Mouse (Mus musculus): ENCODE results near the gene Pfn2. TPM values are rescaled to one million over a fixed set of nuclear protein-coding genes. Genes with fewer than 3 reads are reported as not detected.
"Not testable (repeated sequence)": the region's sequence is repeated elsewhere in the genome, so short reads cannot be mapped to it uniquely, and the experiment has no call there.

Gene Pfn2
- polyA plus RNA-seq, 1 experiment from 2014 or later: 42.5 TPM

DNA sequence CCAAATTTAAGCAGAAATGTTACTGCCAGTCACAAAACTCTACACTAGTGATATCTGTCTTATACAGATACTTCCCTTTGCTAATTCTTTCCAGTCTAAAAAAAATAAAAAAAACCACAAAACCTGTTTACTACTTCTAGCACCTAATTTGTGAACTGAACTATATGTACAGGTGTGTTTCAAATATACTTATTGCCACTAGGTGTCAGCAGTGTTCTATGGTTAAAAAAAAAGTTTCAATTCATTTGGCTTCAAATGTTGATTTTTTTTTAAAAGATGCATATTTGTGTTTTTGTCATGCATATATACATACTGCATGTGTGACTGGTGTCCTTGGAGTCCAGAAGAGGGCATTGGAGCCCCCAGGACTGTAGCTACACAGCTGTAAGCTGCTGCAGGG lies 4.1 kb downstream of the Pfn2 start:
- Histone ChIP-seq H3K36me3 (ENCODE audit: control insufficient read depth, insufficient read depth, low read length) (no peaks in the 10 kb centered on the region), H3K4me2 (replicated peaks; ENCODE audit: low read depth) (no peak overlapping the region), H3K9ac (ENCODE audit: low read length) (no peak overlapping the region), H3K27ac (replicated peaks) (no peak overlapping the region), H3K9me3 (ENCODE audit: control insufficient read depth, low read length) (no peaks in the 10 kb centered on the region), H3K4me3 (ENCODE audit: low read depth, low read length) (no peak overlapping the region), H3K4me1 (replicated peaks; ENCODE audit: control insufficient read depth, insufficient read depth) (no peaks in the 10 kb centered on the region), H3K27me3 (ENCODE audit: control insufficient read depth, insufficient read depth, low read length) (no peaks in the 10 kb centered on the region)
- TF ChIP-seq CTCF (IDR thresholded peaks at IDR 0.05; ENCODE audit: low read depth) (peak; percentile 75), EP300 (optimal IDR thresholded peaks at IDR 0.05) (no peak)
- DNase-seq (ENCODE audit: low spot score) (no peak), ATAC-seq (ENCODE audit: low FRiP score, low TSS enrichment) (no peak)

DNA sequence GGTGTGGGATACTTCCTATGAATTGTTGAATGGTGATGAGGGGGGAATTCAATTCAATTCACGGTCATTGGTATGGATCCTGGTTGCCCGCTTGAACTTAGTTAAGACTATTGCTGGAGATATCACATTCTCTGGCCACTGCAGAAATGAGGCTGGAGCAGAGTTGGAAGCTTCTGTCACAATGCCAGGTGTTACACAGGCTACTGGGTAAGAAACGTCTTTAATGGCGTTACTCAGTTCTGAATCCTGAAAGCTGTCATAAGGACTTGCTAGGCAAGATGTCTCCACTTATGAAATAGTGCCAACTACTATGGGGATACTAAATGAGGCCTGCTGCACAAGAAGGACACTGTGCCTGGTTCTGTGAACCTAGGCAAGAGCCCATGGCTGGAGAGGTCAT lies 11.0 kb downstream of the Pfn2 start:
- ATAC-seq (ENCODE audit: low FRiP score, low TSS enrichment): no peak
- H3K4me2 ChIP-seq (replicated peaks; ENCODE audit: low read depth): no peak overlapping the region
- no peak overlapping the region for H3K4me3 ChIP-seq (ENCODE audit: low read depth, low read length)
- 81% methylated on average over 4 of the region's 4 CpGs for WGBS
- DNase-seq (ENCODE audit: low spot score): no peak
- TF ChIP-seq EP300 (optimal IDR thresholded peaks at IDR 0.05): no peak
- no peak for TF ChIP-seq CTCF (IDR thresholded peaks at IDR 0.05; ENCODE audit: low read depth)
- no peak overlapping the region for H3K27ac ChIP-seq (replicated peaks)
- H3K4me1 ChIP-seq (replicated peaks; ENCODE audit: control insufficient read depth, insufficient read depth): no peaks in the 10 kb centered on the region
- peaks cover 7% of the 10 kb centered on the region for H3K36me3 ChIP-seq (ENCODE audit: control insufficient read depth, insufficient read depth, low read length)
- no peaks in the 10 kb centered on the region for H3K27me3 ChIP-seq (ENCODE audit: control insufficient read depth, insufficient read depth, low read length)
- no peaks in the 10 kb centered on the region for H3K9me3 ChIP-seq (ENCODE audit: control insufficient read depth, low read length)
- no peak overlapping the region for H3K9ac ChIP-seq (ENCODE audit: low read length)

DNA sequence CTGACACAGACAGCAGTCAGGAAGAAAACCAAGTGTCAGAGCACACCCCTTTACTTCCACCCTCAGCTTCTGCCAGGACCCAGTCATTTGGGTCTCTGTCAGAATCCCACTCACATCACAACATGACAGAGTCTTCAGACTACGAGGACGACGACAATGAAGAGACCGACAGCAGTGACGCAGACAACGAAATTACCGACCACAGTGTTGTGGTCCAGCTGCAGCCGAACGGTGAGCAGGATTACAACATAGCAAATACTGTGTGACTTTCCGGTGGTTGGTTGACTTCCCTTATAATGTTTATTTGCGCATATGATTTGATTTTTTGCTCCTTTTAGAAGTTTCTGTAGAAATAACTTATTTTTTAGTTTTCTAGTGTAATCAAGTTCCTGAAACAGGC lies 14.3 kb downstream of the Pfn2 start:
- WGBS: 92% methylated on average over 11 of the region's 11 CpGs
- Histone ChIP-seq H3K4me3 (ENCODE audit: low read depth, low read length) (no peak overlapping the region), H3K9ac (ENCODE audit: low read length) (no peak overlapping the region), H3K27me3 (ENCODE audit: control insufficient read depth, insufficient read depth, low read length) (no peaks in the 10 kb centered on the region), H3K36me3 (ENCODE audit: control insufficient read depth, insufficient read depth, low read length) (peaks cover 7% of the 10 kb centered on the region), H3K9me3 (ENCODE audit: control insufficient read depth, low read length) (no peaks in the 10 kb centered on the region), H3K4me1 (replicated peaks; ENCODE audit: control insufficient read depth, insufficient read depth) (no peaks in the 10 kb centered on the region), H3K4me2 (replicated peaks; ENCODE audit: low read depth) (no peak overlapping the region), H3K27ac (replicated peaks) (no peak overlapping the region)
- TF ChIP-seq EP300 (optimal IDR thresholded peaks at IDR 0.05): no peak
- no peak for TF ChIP-seq CTCF (IDR thresholded peaks at IDR 0.05; ENCODE audit: low read depth)
- no peak for DNase-seq (ENCODE audit: low spot score)
- no peak for ATAC-seq (ENCODE audit: low FRiP score, low TSS enrichment)

DNA sequence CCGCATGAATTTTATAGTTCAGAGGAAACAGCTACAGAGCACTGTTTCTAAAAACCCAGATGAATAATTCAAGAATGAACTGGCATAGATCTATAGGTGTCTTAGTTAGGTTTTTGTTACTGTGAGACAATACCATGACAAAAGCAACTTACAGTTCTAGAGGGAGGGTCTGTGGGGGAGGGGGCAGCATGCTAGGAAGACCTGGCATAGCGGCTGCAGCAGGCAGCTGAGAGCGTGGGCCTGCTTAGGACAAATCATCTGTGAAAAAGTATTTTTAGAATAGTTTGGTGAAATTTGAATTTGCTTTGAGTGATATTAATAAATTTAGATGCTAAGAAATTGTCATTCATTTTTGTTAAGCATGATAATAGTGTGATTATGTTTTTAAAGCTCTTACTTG lies 22.0 kb downstream of the Pfn2 start:
- Histone ChIP-seq H3K4me3 (ENCODE audit: low read depth, low read length) (no peak overlapping the region), H3K4me2 (replicated peaks; ENCODE audit: low read depth) (no peak overlapping the region), H3K27me3 (ENCODE audit: control insufficient read depth, insufficient read depth, low read length) (no peaks in the 10 kb centered on the region), H3K9me3 (ENCODE audit: control insufficient read depth, low read length) (no peaks in the 10 kb centered on the region), H3K4me1 (replicated peaks; ENCODE audit: control insufficient read depth, insufficient read depth) (no peaks in the 10 kb centered on the region), H3K27ac (replicated peaks) (no peak overlapping the region), H3K36me3 (ENCODE audit: control insufficient read depth, insufficient read depth, low read length) (no peaks in the 10 kb centered on the region), H3K9ac (ENCODE audit: low read length) (no peak overlapping the region)
- WGBS: 93% methylated on average over 3 of the region's 3 CpGs
- no peak for TF ChIP-seq EP300 (optimal IDR thresholded peaks at IDR 0.05)
- TF ChIP-seq CTCF (IDR thresholded peaks at IDR 0.05; ENCODE audit: low read depth): no peak
- DNase-seq (ENCODE audit: low spot score): no peak
- no peak for ATAC-seq (ENCODE audit: low FRiP score, low TSS enrichment)

DNA sequence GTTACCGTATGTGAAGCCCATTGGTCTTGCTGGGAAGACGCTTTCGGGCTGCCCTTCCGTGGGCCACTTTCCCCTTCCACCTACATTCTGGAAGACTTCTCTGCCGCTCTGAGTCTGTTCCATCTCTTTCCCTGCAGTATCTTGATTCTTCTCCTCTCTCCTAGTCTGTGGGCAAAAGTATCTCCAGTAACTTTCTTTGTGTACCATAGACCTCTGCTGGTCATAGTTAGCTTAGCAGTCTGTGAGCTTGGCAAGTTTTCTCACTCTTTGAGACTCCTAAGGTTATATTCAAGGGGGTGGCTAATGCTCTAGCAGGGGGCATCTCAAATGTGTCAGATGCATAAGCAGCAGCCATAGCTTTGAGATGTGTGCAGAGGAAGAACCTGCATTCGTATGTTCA lies 32.4 kb downstream of the Pfn2 start:
- no peak for ATAC-seq (ENCODE audit: low FRiP score, low TSS enrichment)

DNA sequence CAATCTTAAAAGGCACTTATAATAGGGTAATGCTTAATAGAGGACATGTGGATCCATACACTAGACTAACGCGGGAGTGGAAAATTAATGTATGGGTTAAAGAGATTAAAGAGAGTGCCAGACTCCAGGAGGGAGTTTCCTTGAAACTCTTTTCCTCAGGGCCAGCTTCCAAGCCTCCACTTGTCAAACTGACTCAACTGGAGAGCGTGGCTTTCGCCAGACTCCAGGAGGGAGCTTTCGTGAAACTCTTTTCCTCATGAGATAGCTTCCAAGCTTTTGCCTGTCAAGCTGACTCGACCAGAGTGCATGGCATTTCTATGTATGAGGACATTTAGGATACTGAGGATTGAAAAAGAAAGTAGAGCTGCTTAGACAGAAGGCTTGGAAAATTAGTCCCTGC lies 52.8 kb downstream of the Pfn2 start:
- not testable (repeated sequence) for DNase-seq (ENCODE audit: low spot score); H3K36me3 ChIP-seq (ENCODE audit: control insufficient read depth, insufficient read depth, low read length); H3K4me2 ChIP-seq (replicated peaks; ENCODE audit: low read depth); H3K4me1 ChIP-seq (replicated peaks; ENCODE audit: control insufficient read depth, insufficient read depth); H3K9me3 ChIP-seq (ENCODE audit: control insufficient read depth, low read length); H3K27ac ChIP-seq (replicated peaks); H3K9ac ChIP-seq (ENCODE audit: low read length); H3K27me3 ChIP-seq (ENCODE audit: control insufficient read depth, insufficient read depth, low read length); H3K4me3 ChIP-seq (ENCODE audit: low read depth, low read length); ATAC-seq (ENCODE audit: low FRiP score, low TSS enrichment)
- 32% methylated on average over 6 of the region's 6 CpGs for WGBS

More for the DNA sequence above, 32.4 kb downstream of the Pfn2 start:
- Histone ChIP-seq H3K4me2 (replicated peaks; ENCODE audit: low read depth) (no peak overlapping the region), H3K27ac (replicated peaks) (no peak overlapping the region), H3K9ac (ENCODE audit: low read length) (no peak overlapping the region), H3K36me3 (ENCODE audit: control insufficient read depth, insufficient read depth, low read length) (no peaks in the 10 kb centered on the region), H3K4me1 (replicated peaks; ENCODE audit: control insufficient read depth, insufficient read depth) (no peaks in the 10 kb centered on the region), H3K4me3 (ENCODE audit: low read depth, low read length) (no peak overlapping the region), H3K27me3 (ENCODE audit: control insufficient read depth, insufficient read depth, low read length) (no peaks in the 10 kb centered on the region), H3K9me3 (ENCODE audit: control insufficient read depth, low read length) (no peaks in the 10 kb centered on the region)
- no peak for DNase-seq (ENCODE audit: low spot score)
- 78% methylated on average over 6 of the region's 6 CpGs for WGBS
- TF ChIP-seq EP300 (optimal IDR thresholded peaks at IDR 0.05) (no peak), CTCF (IDR thresholded peaks at IDR 0.05; ENCODE audit: low read depth) (peak; percentile 77)

Other genes with a start within 250 kb of the Pfn2 start
- 71.6 and 79.2 TPM in 2 replicates for gene Commd2, start 196.4 kb downstream of the Pfn2 start, polyA plus RNA-seq (2015; fragmentation: Nextera tagmentation; extraction: Ambion mirVana)
- 0.08 TPM in 1 of 2 replicates, not detected in the other for gene Ankub1, start 155.3 kb downstream of the Pfn2 start, polyA plus RNA-seq (2015; fragmentation: Nextera tagmentation; extraction: Ambion mirVana)
- 78.8 and 84.3 TPM in 2 replicates for gene Rnf13, start 112.0 kb downstream of the Pfn2 start, polyA plus RNA-seq (2015; fragmentation: Nextera tagmentation; extraction: Ambion mirVana)